Mouse (Mus musculus): ENCODE results near the gene Glud1. TPM values are rescaled to one million over a fixed set of nuclear protein-coding genes. Genes with fewer than 3 reads are reported as not detected.

Glud1 gene
- polyA plus RNA-seq, 1 experiment from 2014 or later, result 85.8 TPM

DNA sequence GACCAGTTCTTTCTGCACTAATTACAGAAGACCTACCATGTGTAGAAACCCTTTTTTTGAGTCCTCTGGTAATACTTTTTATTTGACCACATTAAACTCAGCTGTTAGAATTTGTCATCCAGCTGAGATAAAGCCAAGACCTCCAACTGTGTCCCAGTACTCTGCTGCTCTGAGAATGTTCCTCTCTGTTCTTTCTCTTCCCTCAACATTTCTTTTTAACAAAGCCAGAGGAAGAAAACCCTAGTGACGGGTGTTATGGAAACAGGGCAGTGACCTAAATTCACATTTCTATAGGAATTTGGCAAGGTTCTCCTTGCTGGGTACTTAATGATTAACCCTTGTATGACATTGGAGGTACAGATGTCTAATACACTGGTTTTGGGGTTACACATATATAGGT is 28.9 kb downstream of the Glud1 start:
- no peak overlapping the region for H3K27ac ChIP-seq
- no peak overlapping the region for H3K9ac ChIP-seq
- H3K27me3 ChIP-seq, result no peaks in the 10 kb centered on the region
- H3K4me2 ChIP-seq, result no peak overlapping the region
- ATAC-seq (ENCODE audit: insufficient number of reproducible peaks, insufficient read depth, low FRiP score, low TSS enrichment, low read depth), result no peak
- no peaks in the 10 kb centered on the region for H3K4me1 ChIP-seq
- no peaks in the 10 kb centered on the region for H3K9me3 ChIP-seq
- 82% methylated on average over 1 of the region's 1 CpGs for WGBS
- H3K36me3 ChIP-seq, result peaks cover 83% of the 10 kb centered on the region
- H3K4me3 ChIP-seq, result no peak overlapping the region

DNA sequence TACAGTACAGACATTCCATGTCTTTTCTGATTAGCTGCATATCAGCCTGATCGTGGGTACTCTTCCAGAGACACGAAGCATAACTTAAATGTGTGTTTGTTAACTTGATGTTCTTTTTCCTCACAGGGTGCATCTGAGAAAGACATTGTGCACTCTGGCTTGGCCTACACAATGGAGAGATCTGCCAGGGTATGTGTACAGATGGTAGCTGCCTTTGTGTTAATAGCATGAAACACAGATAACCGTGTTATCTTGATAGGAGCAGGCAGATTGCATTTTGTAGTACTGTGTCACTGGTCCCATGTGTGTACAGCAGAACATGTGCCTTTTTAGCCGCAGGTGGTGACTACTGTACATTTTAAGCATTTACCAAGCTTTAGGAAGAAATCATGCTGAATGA is 31.5 kb downstream of the Glud1 start:
- H3K27me3 ChIP-seq, result no peaks in the 10 kb centered on the region

DNA sequence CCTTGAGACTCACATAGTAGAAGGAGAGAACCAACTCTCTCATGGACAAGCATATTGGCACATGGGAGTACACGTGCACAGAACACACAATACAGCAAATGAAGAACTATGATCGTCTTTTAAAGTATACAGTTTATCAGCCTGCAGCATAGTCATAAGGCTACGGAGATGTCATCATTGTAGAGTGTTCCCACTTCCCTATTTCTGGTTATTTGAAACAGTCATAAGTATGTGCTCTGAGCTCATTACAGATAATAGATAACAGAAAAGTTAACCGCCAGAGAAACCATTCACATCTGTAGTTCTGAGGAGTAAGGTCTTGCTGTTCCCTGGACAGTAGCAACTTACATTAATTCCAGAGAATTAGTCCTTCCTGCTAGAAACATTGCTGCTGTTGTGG is 32.6 kb downstream of the Glud1 start:
- Histone ChIP-seq H3K36me3 (peaks cover 48% of the 10 kb centered on the region), H3K27ac (no peak overlapping the region), H3K4me1 (0 out of 2 replicates have a peak, but pooled peaks cover 4% of the 10 kb centered on the region), H3K9me3 (no peaks in the 10 kb centered on the region), H3K4me3 (no peak overlapping the region), H3K27me3 (no peaks in the 10 kb centered on the region), H3K4me2 (no peak overlapping the region), H3K9ac (no peak overlapping the region)
- 68% methylated on average over 4 of the region's 4 CpGs for WGBS
- no peak for ATAC-seq (ENCODE audit: insufficient number of reproducible peaks, insufficient read depth, low FRiP score, low TSS enrichment, low read depth)

More for the DNA sequence above, 31.5 kb downstream of the Glud1 start:
- WGBS, result 82% methylated on average over 4 of the region's 4 CpGs
- ATAC-seq (ENCODE audit: insufficient number of reproducible peaks, insufficient read depth, low FRiP score, low TSS enrichment, low read depth), result no peak
- H3K4me3 ChIP-seq, result no peak overlapping the region
- no peak overlapping the region for H3K9ac ChIP-seq
- no peak overlapping the region for H3K27ac ChIP-seq
- peaks cover 59% of the 10 kb centered on the region for H3K36me3 ChIP-seq
- H3K4me2 ChIP-seq, result no peak overlapping the region
- no peaks in the 10 kb centered on the region for H3K9me3 ChIP-seq
- 0 out of 2 replicates have a peak, but pooled peaks cover 4% of the 10 kb centered on the region for H3K4me1 ChIP-seq

DNA sequence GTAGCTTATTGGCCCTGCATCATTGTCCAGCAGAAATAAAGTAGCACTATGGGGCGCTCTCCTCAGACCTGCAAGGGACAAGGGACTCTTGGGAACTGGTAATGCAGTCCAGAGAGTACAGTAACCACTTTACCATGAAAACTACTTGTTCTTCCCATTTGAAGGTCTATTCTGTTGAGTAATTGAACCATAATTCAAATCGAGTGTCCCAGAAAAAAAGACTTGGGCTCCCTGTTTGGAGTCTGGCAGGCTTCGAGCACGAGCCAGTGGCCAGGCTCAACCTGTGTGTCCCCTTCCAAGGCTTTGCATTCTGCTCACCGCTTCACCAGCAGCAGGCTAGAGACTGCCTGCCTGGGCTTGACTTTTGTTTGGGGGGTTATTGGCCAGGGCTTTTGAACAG is 33.8 kb downstream of the Glud1 start:
- 91% methylated on average over 5 of the region's 5 CpGs for WGBS
- peaks cover 39% of the 10 kb centered on the region for H3K36me3 ChIP-seq
- no peak for ATAC-seq (ENCODE audit: insufficient number of reproducible peaks, insufficient read depth, low FRiP score, low TSS enrichment, low read depth)

DNA sequence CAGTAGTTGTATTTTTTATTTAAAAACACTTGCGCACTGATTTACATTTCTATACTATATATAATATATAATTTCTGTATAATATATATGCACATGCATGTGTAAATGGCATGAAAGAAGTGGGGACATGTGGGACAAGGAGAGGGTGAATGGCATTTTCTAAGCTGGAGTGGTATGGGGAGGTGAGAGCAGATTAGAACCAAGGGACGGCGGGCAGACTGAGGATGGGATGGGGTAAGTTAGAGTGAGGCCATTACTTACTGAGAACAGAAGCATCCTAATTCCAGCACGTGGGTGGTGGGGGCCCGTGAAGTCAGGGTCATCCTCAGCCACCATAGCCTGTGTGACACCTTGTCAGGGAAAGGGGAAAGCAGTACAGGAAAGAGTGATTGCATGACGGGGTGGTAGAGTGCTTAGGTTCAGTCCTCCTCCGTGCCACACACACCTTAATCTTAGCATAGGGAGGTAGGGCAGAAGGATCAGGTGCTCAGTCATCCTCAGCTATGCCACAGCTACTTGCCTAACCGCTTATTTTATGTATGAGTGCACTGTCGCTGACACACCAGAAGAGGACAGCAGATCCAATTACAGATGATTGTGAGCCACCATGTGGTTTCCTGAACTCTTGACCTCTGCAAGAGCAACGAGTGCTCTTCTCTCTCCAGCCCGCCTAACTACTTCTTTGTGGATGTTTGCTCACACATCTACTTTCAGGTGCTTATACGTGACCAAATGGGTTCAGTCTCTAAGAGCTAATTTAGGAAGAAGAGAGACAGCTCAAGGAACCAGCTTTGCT is 35.4 kb downstream of the Glud1 start:
- 54% methylated on average over 12 of the region's 12 CpGs for WGBS
- H3K36me3 ChIP-seq, result peaks cover 27% of the 10 kb centered on the region
- H3K4me2 ChIP-seq, result no peak overlapping the region
- 0 out of 2 replicates have a peak, but pooled peaks cover 4% of the 10 kb centered on the region for H3K4me1 ChIP-seq
- no peak for ATAC-seq (ENCODE audit: insufficient number of reproducible peaks, insufficient read depth, low FRiP score, low TSS enrichment, low read depth)
- H3K4me3 ChIP-seq, result no peak overlapping the region
- H3K27ac ChIP-seq, result no peak overlapping the region
- no peaks in the 10 kb centered on the region for H3K27me3 ChIP-seq
- no peaks in the 10 kb centered on the region for H3K9me3 ChIP-seq
- no peak overlapping the region for H3K9ac ChIP-seq

More for the DNA sequence above, 33.8 kb downstream of the Glud1 start:
- Histone ChIP-seq H3K4me2 (no peak overlapping the region), H3K9me3 (no peaks in the 10 kb centered on the region), H3K4me1 (0 out of 2 replicates have a peak, but pooled peaks cover 4% of the 10 kb centered on the region), H3K4me3 (no peak overlapping the region), H3K9ac (no peak overlapping the region), H3K27ac (no peak overlapping the region), H3K27me3 (no peaks in the 10 kb centered on the region)

DNA sequence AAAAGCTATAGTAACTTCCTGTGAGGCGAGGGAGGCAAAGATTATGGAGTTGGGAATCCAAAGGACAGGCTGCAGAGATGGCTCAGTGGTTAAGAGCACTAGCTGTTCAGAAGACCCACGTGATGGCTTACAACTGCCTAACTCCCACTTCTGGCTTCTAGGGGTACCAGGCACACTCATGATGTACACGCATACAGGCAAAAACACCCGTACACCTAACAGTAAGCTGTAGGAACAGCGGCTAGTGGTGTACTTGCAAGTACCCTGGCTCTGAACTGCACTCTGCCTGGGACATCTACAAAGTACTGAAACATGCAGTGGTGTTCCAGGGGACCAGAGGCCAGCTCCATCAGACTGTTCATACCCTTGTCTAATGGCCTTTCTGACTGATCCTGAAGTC is 36.6 kb downstream of the Glud1 start:
- Histone ChIP-seq H3K9me3 (no peaks in the 10 kb centered on the region), H3K4me3 (no peak overlapping the region), H3K36me3 (peaks cover 21% of the 10 kb centered on the region), H3K27ac (no peak overlapping the region), H3K4me2 (no peak overlapping the region), H3K4me1 (0 out of 2 replicates have a peak, but pooled peaks cover 4% of the 10 kb centered on the region), H3K9ac (no peak overlapping the region), H3K27me3 (no peaks in the 10 kb centered on the region)
- ATAC-seq (ENCODE audit: insufficient number of reproducible peaks, insufficient read depth, low FRiP score, low TSS enrichment, low read depth), result no peak
- 95% methylated on average over 5 of the region's 5 CpGs for WGBS

DNA sequence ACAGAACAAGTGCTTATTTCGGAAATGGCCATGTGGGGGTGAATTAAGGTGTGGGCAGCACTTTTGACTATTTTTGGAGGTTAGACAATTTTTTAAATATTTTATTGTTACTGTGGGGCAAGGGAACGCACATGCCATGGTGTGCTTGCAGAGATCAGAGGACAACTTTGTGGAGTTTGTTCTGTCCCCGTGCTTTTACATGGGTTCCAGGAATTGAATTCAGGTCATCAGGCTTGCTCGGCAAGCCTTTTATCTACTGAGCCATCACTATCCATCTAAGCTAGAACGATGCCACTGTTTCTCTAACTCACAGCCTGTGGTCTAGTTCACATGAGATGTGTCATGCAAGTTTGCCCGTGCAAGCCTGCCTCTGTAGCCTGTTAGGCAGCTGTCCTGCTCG is 37.8 kb downstream of the Glud1 start:
- WGBS, result 72% methylated on average over 7 of the region's 7 CpGs
- Histone ChIP-seq H3K36me3 (peaks cover 9% of the 10 kb centered on the region), H3K9ac (no peak overlapping the region), H3K27ac (no peak overlapping the region), H3K4me2 (no peak overlapping the region), H3K4me3 (no peak overlapping the region), H3K27me3 (no peaks in the 10 kb centered on the region), H3K4me1 (0 out of 2 replicates have a peak, but pooled peaks cover 4% of the 10 kb centered on the region), H3K9me3 (no peaks in the 10 kb centered on the region)
- ATAC-seq (ENCODE audit: insufficient number of reproducible peaks, insufficient read depth, low FRiP score, low TSS enrichment, low read depth), result no peak

DNA sequence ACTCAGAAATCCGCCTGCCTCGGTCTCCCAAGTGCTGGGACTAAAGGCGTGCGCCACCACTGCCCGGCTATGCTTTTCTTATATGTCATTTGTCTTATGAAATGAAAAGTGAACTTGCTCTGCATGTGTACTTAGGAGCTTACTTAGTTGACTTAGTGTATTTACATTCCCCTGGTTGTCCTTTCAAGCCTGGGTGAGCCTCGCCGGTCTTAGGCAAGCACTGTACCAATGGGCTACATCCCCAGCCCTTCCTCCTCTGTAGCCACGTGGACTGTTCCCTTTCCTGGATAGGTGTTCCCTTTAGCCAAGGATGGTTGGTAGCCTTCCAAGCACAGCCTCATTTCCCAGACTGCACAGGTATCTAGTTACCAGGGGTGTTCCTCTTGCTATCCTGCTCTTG is 38.5 kb downstream of the Glud1 start:
- H3K36me3 ChIP-seq, result peaks cover 5% of the 10 kb centered on the region

DNA sequence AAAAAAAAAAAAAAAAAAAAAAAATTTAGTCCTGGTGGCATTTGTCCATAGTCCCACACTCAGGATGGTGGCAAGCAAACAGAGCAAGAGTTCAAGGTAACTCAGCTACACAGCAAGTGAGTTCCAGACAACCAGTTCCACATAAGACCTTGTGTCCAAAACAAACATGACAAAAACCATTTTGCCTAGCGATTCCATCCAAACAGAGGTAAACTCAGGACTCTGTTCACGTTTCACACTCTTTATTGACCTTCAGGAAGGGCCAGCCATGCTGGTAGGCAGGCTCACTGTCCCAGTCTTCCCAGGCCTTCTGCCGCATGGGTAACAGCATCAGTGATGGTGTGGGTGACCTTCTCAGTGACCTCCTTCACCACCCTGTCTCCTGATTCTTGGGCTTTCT is 41.1 kb downstream of the Glud1 start:
- Histone ChIP-seq H3K36me3 (no peaks in the 10 kb centered on the region), H3K27me3 (no peaks in the 10 kb centered on the region), H3K9ac (no peak overlapping the region), H3K27ac (no peak overlapping the region), H3K9me3 (no peaks in the 10 kb centered on the region), H3K4me3 (no peak overlapping the region), H3K4me1 (no peaks in the 10 kb centered on the region), H3K4me2 (no peak overlapping the region)
- no peak for ATAC-seq (ENCODE audit: insufficient number of reproducible peaks, insufficient read depth, low FRiP score, low TSS enrichment, low read depth)
- WGBS, result 69% methylated on average over 3 of the region's 3 CpGs

More for the DNA sequence above, 38.5 kb downstream of the Glud1 start:
- Histone ChIP-seq H3K4me1 (0 out of 2 replicates have a peak, but pooled peaks cover 4% of the 10 kb centered on the region), H3K27me3 (no peaks in the 10 kb centered on the region), H3K27ac (no peak overlapping the region), H3K4me3 (no peak overlapping the region), H3K4me2 (no peak overlapping the region), H3K9me3 (no peaks in the 10 kb centered on the region), H3K9ac (no peak overlapping the region)
- no peak for ATAC-seq (ENCODE audit: insufficient number of reproducible peaks, insufficient read depth, low FRiP score, low TSS enrichment, low read depth)
- 82% methylated on average over 8 of the region's 8 CpGs for WGBS

DNA sequence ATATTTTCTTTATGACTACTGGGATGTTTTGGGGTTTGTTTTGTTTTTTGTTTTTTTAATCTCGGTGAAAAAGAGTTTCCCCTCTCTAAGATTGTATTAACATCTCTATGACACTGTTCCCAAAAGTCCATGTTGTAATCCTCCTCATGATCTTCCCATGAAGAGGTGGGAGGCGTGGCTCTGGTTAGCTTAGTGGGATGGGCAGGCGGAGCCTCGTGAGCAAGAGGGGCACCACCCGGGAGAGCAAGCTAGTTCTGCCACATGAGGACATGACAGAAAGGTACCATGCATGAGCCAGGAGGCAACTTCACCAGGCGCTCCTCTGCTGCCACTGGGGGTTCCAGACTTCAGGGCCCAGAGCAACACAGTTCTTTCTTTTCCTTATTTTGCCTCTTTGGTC is 42.0 kb downstream of the Glud1 start:
- no peak overlapping the region for H3K4me3 ChIP-seq
- no peak overlapping the region for H3K4me2 ChIP-seq
- H3K9me3 ChIP-seq, result no peaks in the 10 kb centered on the region
- no peaks in the 10 kb centered on the region for H3K27me3 ChIP-seq
- no peaks in the 10 kb centered on the region for H3K4me1 ChIP-seq
- no peak overlapping the region for H3K9ac ChIP-seq
- no peaks in the 10 kb centered on the region for H3K36me3 ChIP-seq
- H3K27ac ChIP-seq, result no peak overlapping the region
- 67% methylated on average over 6 of the region's 6 CpGs for WGBS
- no peak for ATAC-seq (ENCODE audit: insufficient number of reproducible peaks, insufficient read depth, low FRiP score, low TSS enrichment, low read depth)

DNA sequence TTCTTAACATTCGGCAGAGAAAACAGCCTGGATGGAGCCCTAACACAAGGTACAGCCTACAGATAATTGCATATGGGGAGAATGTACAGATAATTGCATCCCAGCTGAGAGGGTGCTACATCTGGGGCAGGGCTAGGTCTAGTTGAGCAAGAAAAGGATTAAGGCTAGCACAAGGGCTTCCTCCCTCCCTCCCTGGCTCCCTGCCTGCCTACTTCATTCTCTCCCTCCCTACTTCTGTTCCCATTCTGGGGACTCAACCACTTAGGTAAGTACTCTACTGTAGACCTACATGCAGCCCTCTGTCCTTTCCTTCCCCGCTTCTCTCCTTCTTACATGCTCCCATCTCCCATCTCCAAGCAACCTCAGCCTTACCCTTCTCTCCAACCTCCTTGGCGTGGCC is 42.8 kb downstream of the Glud1 start:
- Histone ChIP-seq H3K4me3 (no peak overlapping the region), H3K27ac (no peak overlapping the region), H3K36me3 (no peaks in the 10 kb centered on the region), H3K9me3 (no peaks in the 10 kb centered on the region), H3K9ac (no peak overlapping the region), H3K4me2 (no peak overlapping the region), H3K4me1 (no peaks in the 10 kb centered on the region), H3K27me3 (no peaks in the 10 kb centered on the region)
- ATAC-seq (ENCODE audit: insufficient number of reproducible peaks, insufficient read depth, low FRiP score, low TSS enrichment, low read depth), result no peak
- 87% methylated on average over 3 of the region's 3 CpGs for WGBS

DNA sequence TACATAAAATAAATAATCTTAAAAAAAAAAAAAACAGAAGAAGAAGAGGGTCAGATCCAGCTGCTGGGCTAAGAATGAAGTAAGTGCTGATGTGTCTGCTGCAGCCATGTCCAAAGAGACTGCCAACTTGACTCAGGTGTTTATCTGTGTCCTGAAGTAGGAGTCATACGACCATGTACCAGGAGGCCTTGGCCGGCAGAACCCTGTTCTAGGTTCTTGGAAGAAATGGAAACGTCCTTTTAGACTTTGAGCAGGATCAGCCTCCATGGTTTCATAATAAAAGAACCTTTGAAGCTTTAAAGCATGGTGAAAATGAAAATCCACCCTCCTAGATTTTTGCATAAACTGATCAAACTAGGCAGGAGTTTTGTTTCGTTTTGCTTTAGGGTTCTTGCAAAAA is 43.9 kb downstream of the Glud1 start:
- Histone ChIP-seq H3K9me3 (no peaks in the 10 kb centered on the region), H3K4me2 (no peak overlapping the region), H3K36me3 (no peaks in the 10 kb centered on the region), H3K4me1 (no peaks in the 10 kb centered on the region), H3K27me3 (no peaks in the 10 kb centered on the region), H3K4me3 (no peak overlapping the region), H3K27ac (no peak overlapping the region), H3K9ac (no peak overlapping the region)
- WGBS, result 88% methylated on average over 4 of the region's 4 CpGs
- no peak for ATAC-seq (ENCODE audit: insufficient number of reproducible peaks, insufficient read depth, low FRiP score, low TSS enrichment, low read depth)

Measured in embryonic facial prominence, embryonic 13.5 days (tissue).